Mouse (Mus musculus) heart, embryonic 14.5 days (tissue): ENCODE measurements around the gene Gon4l. TPM values are rescaled to one million over a fixed set of nuclear protein-coding genes. Genes with fewer than 3 reads are reported as not detected.

ENCODE experiments used
- ATAC-seq: fragments of 200-750 bp; cut with Nextera tagmentation; 2 replicates; pipeline ENCODE4 v1.8.0; 2017; ENCODE audit warnings: low read depth, moderate TSS enrichment; ENCODE audit not compliant: insufficient number of reproducible peaks, insufficient read depth, low FRiP score
- H3K27ac ChIP-seq, 2 experiments: fragments of 200-500 bp in 1 of 2; fragments of 300-500 bp in 1 of 2; sonication (generic) in 1 of 2; replicated peaks in 1 of 2; 2 replicates each; pipeline ENCODE4 v1.5.1; 2012 to 2014; ENCODE audit warnings: low read depth in 2 of 2, low read length in 2 of 2, control low read depth in 1 of 2, mild to moderate bottlenecking in 1 of 2, mixed read lengths in 1 of 2; ENCODE audit not compliant: control insufficient read depth in 1 of 2, insufficient read depth in 1 of 2
- H3K27me3 ChIP-seq: fragments of 300-500 bp; sonication (generic); 2 replicates; pipeline ENCODE4 v1.6.1; 2014; ENCODE audit warnings: mild to moderate bottlenecking, low read length, control low read depth; ENCODE audit not compliant: control insufficient read depth, insufficient read depth
- H3K36me3 ChIP-seq: fragments of 300-500 bp; sonication (generic); 2 replicates; pipeline ENCODE4 v1.6.1; 2014; ENCODE audit warnings: mild to moderate bottlenecking, control low read depth, low read length, mixed read lengths; ENCODE audit not compliant: control insufficient read depth, insufficient read depth
- H3K4me1 ChIP-seq, 2 experiments: fragments of 200-500 bp in 1 of 2; fragments of 300-500 bp in 1 of 2; sonication (generic) in 1 of 2; 2 replicates each; pipeline ENCODE4 v1.6.1; 2012 to 2014; ENCODE audit warnings: low read length in 2 of 2, control low read depth in 1 of 2, mixed read lengths in 1 of 2; ENCODE audit not compliant: control insufficient read depth in 2 of 2, insufficient read depth in 2 of 2
- H3K4me2 ChIP-seq: fragments of 300-500 bp; sonication (generic); 2 replicates; pipeline ENCODE4 v1.6.1; 2014; ENCODE audit warnings: mild to moderate bottlenecking, low read length
- H3K4me3 ChIP-seq, 2 experiments: fragments of 200-500 bp in 1 of 2; fragments of 300-500 bp in 1 of 2; sonication (generic) in 1 of 2; 2 replicates each; pipeline ENCODE4 v1.5.1; 2012 to 2014; ENCODE audit warnings: low read length in 2 of 2, mild to moderate bottlenecking in 2 of 2, control low read depth in 1 of 2, low read depth in 1 of 2, moderate library complexity in 1 of 2; ENCODE audit not compliant: control insufficient read depth in 1 of 2, insufficient read depth in 1 of 2
- H3K9ac ChIP-seq: fragments of 300-500 bp; sonication (generic); 2 replicates; pipeline ENCODE4 v1.6.1; 2014; ENCODE audit warnings: mild to moderate bottlenecking, low read length
- H3K9me3 ChIP-seq: fragments of 300-500 bp; sonication (generic); 2 replicates; pipeline ENCODE4 v1.6.1; 2016; ENCODE audit warnings: low read length, control low read depth; ENCODE audit not compliant: control insufficient read depth
- WGBS: fragments of 180-500 bp; shearing (Covaris S2); extraction: QIAGEN DNeasy Blood & Tissue Kit; methylation state at CpG from one replicate; pipeline ENCODE4 v1.1.7; 2014; 5-methylcytosine and 5-hydroxymethylcytosine counted together
- polyA plus RNA-seq: library from polyadenylated mRNA; unstranded; fragments of >200 nt; fragmentation: Nextera tagmentation; extraction: Ambion mirVana; gene quantifications from 2 replicates; pipeline ENCODE4 v1.2.1, GENCODE M21; 2014

Gene Gon4l
- polyA plus RNA-seq, 1 experiment from 2014 or later, result 9.1 TPM

DNA sequence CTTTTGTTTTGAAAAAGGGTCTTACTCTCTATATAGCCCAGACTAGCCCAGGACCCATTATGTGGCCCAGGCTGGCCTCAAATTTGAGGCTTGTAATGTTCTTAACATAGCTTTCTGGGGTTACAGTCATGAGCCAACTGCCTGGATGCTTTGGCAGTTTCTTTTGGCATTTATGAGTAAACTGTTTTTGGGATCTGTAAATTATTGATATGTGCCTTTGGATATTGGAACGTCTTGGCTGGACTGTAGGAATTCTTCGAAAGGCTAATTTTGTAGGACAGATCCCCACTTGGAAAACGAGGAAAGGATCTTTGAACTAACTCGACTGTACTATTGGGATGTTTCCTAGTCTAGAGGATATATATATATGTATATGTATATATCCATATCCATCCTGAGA is 118.2 kb downstream of the Gon4l start:
- H3K27me3 ChIP-seq, result no peaks in the 10 kb centered on the region
- no peak overlapping the region for H3K4me3 ChIP-seq
- no peak overlapping the region for H3K27ac ChIP-seq
- H3K36me3 ChIP-seq, result no peaks in the 10 kb centered on the region
- peaks cover 0 to 28% of the 10 kb centered on the region in 2 experiments; a peak in 2 of 4 replicates for H3K4me1 ChIP-seq
- WGBS, result 83% methylated on average over 4 of the region's 4 CpGs
- no peaks in the 10 kb centered on the region for H3K9me3 ChIP-seq
- no peak for ATAC-seq
- H3K9ac ChIP-seq, result no peak overlapping the region
- H3K4me2 ChIP-seq, result no peak overlapping the region

DNA sequence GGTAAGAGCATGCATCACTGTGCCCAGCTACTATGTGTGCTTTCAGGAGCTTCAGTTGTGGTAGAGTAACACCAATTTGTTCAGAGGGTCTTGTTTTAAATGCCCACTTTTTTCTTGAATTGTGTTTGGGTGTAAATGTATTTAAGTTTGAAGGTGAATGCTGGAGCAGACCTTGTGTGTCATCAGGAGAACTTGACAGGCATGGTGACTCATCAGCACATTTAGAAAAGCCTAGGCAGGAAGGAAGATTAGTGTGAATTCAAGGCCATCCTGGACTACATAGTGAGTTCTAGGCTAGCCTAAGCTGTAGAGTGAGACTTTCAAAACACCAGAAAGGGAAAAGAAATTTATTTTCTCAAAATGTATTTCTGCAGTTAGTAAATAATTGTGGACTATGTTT is 118.7 kb downstream of the Gon4l start:
- Histone ChIP-seq H3K9ac (no peak overlapping the region), H3K4me3 (no peak overlapping the region), H3K4me2 (no peak overlapping the region), H3K27me3 (no peaks in the 10 kb centered on the region), H3K4me1 (peaks cover 0 to 31% of the 10 kb centered on the region in 2 experiments; a peak in 2 of 4 replicates), H3K27ac (no peak overlapping the region), H3K36me3 (no peaks in the 10 kb centered on the region), H3K9me3 (no peaks in the 10 kb centered on the region)
- ATAC-seq, result no peak

Other genes with a start within 250 kb of the Gon4l start
- gene Arhgef2, start 229.3 kb upstream of the Gon4l start, polyA plus RNA-seq, result 92.6 and 94.2 TPM in 2 replicates
- gene Rxfp4, start 182.1 kb upstream of the Gon4l start, polyA plus RNA-seq, result not detected in 2 replicates
- gene Khdc4, start 149.4 kb upstream of the Gon4l start, polyA plus RNA-seq, result 60.2 and 62.0 TPM in 2 replicates
- gene Rit1, start 118.4 kb upstream of the Gon4l start, polyA plus RNA-seq, result 62.6 and 65.3 TPM in 2 replicates
- 9.7 and 11.1 TPM in 2 replicates for gene Syt11, start 60.1 kb upstream of the Gon4l start, polyA plus RNA-seq
- gene Msto1, start 78.8 kb downstream of the Gon4l start, polyA plus RNA-seq, result 47.8 and 49.8 TPM in 2 replicates
- 16.8 and 17.4 TPM in 2 replicates for gene Ash1l, start 115.4 kb downstream of the Gon4l start, polyA plus RNA-seq
- gene Dap3, start 116.0 kb downstream of the Gon4l start, polyA plus RNA-seq, result 138 and 141 TPM in 2 replicates